Mouse (Mus musculus) olfactory bulb, adult 2 months (tissue): ENCODE measurements around the gene Trappc1. TPM values are rescaled to one million over a fixed set of nuclear protein-coding genes. Genes with fewer than 3 reads are reported as not detected.

ENCODE experiments used
- H3K27ac ChIP-seq: fragments of 200-500 bp; 2 replicates; pipeline ENCODE4 v1.5.1; 2012; ENCODE audit warnings: low read depth, low read length; ENCODE audit not compliant: insufficient read depth
- H3K4me1 ChIP-seq: fragments of 200-500 bp; 2 replicates; pipeline ENCODE4 v1.6.1; 2012; ENCODE audit warnings: low read length; ENCODE audit not compliant: control insufficient read depth, insufficient read depth
- H3K4me3 ChIP-seq: fragments of 200-500 bp; 2 replicates; pipeline ENCODE4 v1.5.1; 2012; ENCODE audit warnings: mild to moderate bottlenecking, low read depth, low read length, moderate library complexity; ENCODE audit not compliant: insufficient read depth
- CTCF ChIP-seq: fragments of 200-500 bp; IDR thresholded peaks from 2 replicates; pipeline ENCODE4 v1.5.1; 2012; ENCODE audit warnings: low read depth, mild to moderate bottlenecking, low read length, moderate library complexity; ENCODE audit not compliant: insufficient read depth
- POLR2A ChIP-seq: fragments of 200-500 bp; IDR thresholded peaks from 2 replicates; pipeline ENCODE4 v1.6.1; 2012; ENCODE audit warnings: mild to moderate bottlenecking, low read depth, low read length, moderate library complexity; ENCODE audit not compliant: insufficient read depth
- WGBS: fragments of 180-500 bp; shearing (Covaris S2); methylation state at CpG from one replicate; pipeline ENCODE4 v1.1.7; 2018; 5-methylcytosine and 5-hydroxymethylcytosine counted together
- polyA plus RNA-seq: library from polyadenylated mRNA; stranded (reverse); fragments of >200 nt; gene quantifications from 2 replicates; pipeline ENCODE4 v1.2.4, GENCODE M21; 2012; ENCODE audit warnings: low replicate concordance; ENCODE audit not compliant: missing spikeins, insufficient read depth, insufficient read length

The Trappc1 gene
- polyA plus RNA-seq, 1 experiment = not detected

GRCm38 (mm10) chr11:69366157-69366854 is 42.5 kb downstream of the Trappc1 start:
- TF ChIP-seq POLR2A (peak; percentile 58), CTCF (no peak)
- Histone ChIP-seq H3K4me1 (peaks cover 39% of the 10 kb centered on the region), H3K4me3 (peak overlapping the region; percentile 39), H3K27ac (peak overlapping the region; percentile 85)
- WGBS = under 1% methylated on average over 26 of the region's 26 CpGs

GRCm38 (mm10) chr11:69366855-69367615 is 43.3 kb downstream of the Trappc1 start:
- peaks cover 40% of the 10 kb centered on the region for H3K4me1 ChIP-seq

GRCm38 (mm10) chr11:69367616-69368355 is 44.0 kb downstream of the Trappc1 start:
- peak overlapping the region; percentile 65 for H3K4me3 ChIP-seq
- peaks cover 44% of the 10 kb centered on the region for H3K4me1 ChIP-seq
- H3K27ac ChIP-seq = peak overlapping the region; percentile 98
- no peak for TF ChIP-seq POLR2A
- no peak for TF ChIP-seq CTCF
- WGBS = 1% methylated on average over 22 of the region's 22 CpGs

More at GRCm38 (mm10) chr11:69366855-69367615, 43.3 kb downstream of the Trappc1 start:
- Histone ChIP-seq H3K27ac (peak overlapping the region; percentile 98), H3K4me3 (peak overlapping the region; percentile 65)
- WGBS = under 1% methylated on average over 22 of the region's 22 CpGs
- TF ChIP-seq CTCF = no peak
- TF ChIP-seq POLR2A = no peak

- TF ChIP-seq POLR2A (no peak), CTCF (no peak)
- H3K27ac ChIP-seq = peak overlapping the region; percentile 98
- H3K4me1 ChIP-seq = peaks cover 43% of the 10 kb centered on the region
- H3K4me3 ChIP-seq = peak overlapping the region; percentile 65
- under 1% methylated on average over 74 of the region's 106 CpGs for WGBS
Observed at GRCm38 (mm10) chr11:69368356-69369214, 44.8 kb downstream of the Trappc1 start.

GRCm38 (mm10) chr11:69369215-69369989 is 45.6 kb downstream of the Trappc1 start, which contains the start of gene Chd3:
Gene Chd3 (minus strand): TSS chr11:69369406.
- H3K27ac ChIP-seq = peak within 1 kb of the TSS; percentile 98
- WGBS = under 1% methylated on average over 13 of the region's 34 CpGs
- TF ChIP-seq POLR2A (no peak), CTCF (no peak)
- H3K4me1 ChIP-seq = peaks cover 38% of the 10 kb centered on the region
- peak within 1 kb of the TSS; percentile 65 for H3K4me3 ChIP-seq

- WGBS = 21% methylated on average over 2 of the region's 2 CpGs
- no peak overlapping the region for H3K4me3 ChIP-seq
- H3K27ac ChIP-seq = peak overlapping the region; percentile 48
- no peak for TF ChIP-seq POLR2A
- peaks cover 30% of the 10 kb centered on the region for H3K4me1 ChIP-seq
Observed at GRCm38 (mm10) chr11:69369990-69370816, 46.4 kb downstream of the Trappc1 start.

GRCm38 (mm10) chr11:69370817-69371215 is 47.0 kb downstream of the Trappc1 start:
- Histone ChIP-seq H3K4me1 (peaks cover 23% of the 10 kb centered on the region), H3K4me3 (no peak overlapping the region), H3K27ac (peak overlapping the region; percentile 10; the same call in 1 of the 2 replicates)
- TF ChIP-seq CTCF (no peak), POLR2A (no peak)
- 30% methylated on average over 9 of the region's 9 CpGs for WGBS
